Mouse (Mus musculus) myocyte (in vitro differentiated cells): ENCODE results near the gene Slc38a3. TPM values are rescaled to one million over a fixed set of nuclear protein-coding genes. Genes with fewer than 3 reads are reported as not detected.
A peak's percentile ranks its signal among the peaks of the same experiment; 100 is the strongest.

ENCODE experiments used
- H3K27me3 ChIP-seq: one replicate; pipeline ENCODE4 v1.6.1; 2011; ENCODE audit not compliant: control insufficient read depth, insufficient read depth, insufficient read length
- H3K36me3 ChIP-seq: one replicate; pipeline ENCODE4 v1.6.1; 2011; ENCODE audit not compliant: control insufficient read depth, insufficient read depth
- H3K4me2 ChIP-seq: one replicate; pipeline ENCODE4 v1.6.1; 2011; ENCODE audit warnings: low read depth, control low read depth
- H3K4me3 ChIP-seq: one replicate; pipeline ENCODE4 v1.5.1; 2011; ENCODE audit warnings: mild to moderate bottlenecking, control low read depth, moderate library complexity
- H3K79me2 ChIP-seq: one replicate; pipeline ENCODE4 v1.6.1; 2011; ENCODE audit not compliant: control insufficient read depth, insufficient read depth
- H3ac ChIP-seq: one replicate; pipeline ENCODE4 v1.6.1; 2011; ENCODE audit not compliant: control insufficient read depth, insufficient read length
- CEBPB ChIP-seq: IDR thresholded peaks from 2 replicates; pipeline ENCODE4 v1.6.1; 2011; ENCODE audit warnings: mild to moderate bottlenecking, moderate library complexity; ENCODE audit not compliant: poor library complexity, insufficient read depth, severe bottlenecking
- E2F4 ChIP-seq: IDR thresholded peaks from one replicate; pipeline ENCODE4 v1.6.1; 2011; ENCODE audit warnings: mild to moderate bottlenecking, control low read depth, moderate library complexity; ENCODE audit not compliant: insufficient read depth
- MAX ChIP-seq: IDR thresholded peaks from one replicate; pipeline ENCODE4 v1.6.1; 2011; ENCODE audit warnings: low read depth, mild to moderate bottlenecking, control low read depth
- MYOD1 ChIP-seq, 3 experiments: IDR thresholded peaks; one replicate each; pipeline ENCODE4 v1.6.1; 2011; ENCODE audit warnings: control low read depth in 2 of 3, low read depth in 2 of 3, mild to moderate bottlenecking in 2 of 3, moderate library complexity in 1 of 3; ENCODE audit not compliant: insufficient read length in 2 of 3, control insufficient read depth in 1 of 3
- MYOG ChIP-seq, 3 experiments: IDR thresholded peaks; one replicate each; pipeline ENCODE4 v1.6.1; 2011; ENCODE audit warnings: control low read depth in 2 of 3, low read depth in 2 of 3, mild to moderate bottlenecking in 2 of 3; ENCODE audit not compliant: insufficient read length in 2 of 3, control insufficient read depth in 1 of 3, insufficient read depth in 1 of 3
- POLR2A ChIP-seq: IDR thresholded peaks from one replicate; pipeline ENCODE4 v1.6.1; 2011; ENCODE audit warnings: low read depth, mild to moderate bottlenecking, control low read depth, moderate library complexity; ENCODE audit not compliant: insufficient read length
- POLR2AphosphoS2 ChIP-seq: IDR thresholded peaks from one replicate; pipeline ENCODE4 v1.6.1; 2011; ENCODE audit warnings: low read depth, control low read depth; ENCODE audit not compliant: insufficient read length
- REST ChIP-seq: IDR thresholded peaks from one replicate; pipeline ENCODE4 v1.6.1; 2011; ENCODE audit warnings: mild to moderate bottlenecking, control low read depth, moderate library complexity; ENCODE audit not compliant: insufficient read depth, insufficient read length
- SRF ChIP-seq: IDR thresholded peaks from one replicate; pipeline ENCODE4 v1.6.1; 2011; ENCODE audit warnings: low read depth; ENCODE audit not compliant: control insufficient read depth, insufficient read length
- TCF12 ChIP-seq: IDR thresholded peaks from one replicate; pipeline ENCODE4 v1.6.1; 2011; ENCODE audit warnings: mild to moderate bottlenecking, control low read depth; ENCODE audit not compliant: poor library complexity, insufficient read depth, severe bottlenecking
- TCF3 ChIP-seq: IDR thresholded peaks from one replicate; pipeline ENCODE4 v1.6.1; 2011; ENCODE audit warnings: low read depth, control low read depth; ENCODE audit not compliant: insufficient read length
- USF1 ChIP-seq: IDR thresholded peaks from one replicate; pipeline ENCODE4 v1.6.1; 2011; ENCODE audit warnings: low read depth, mild to moderate bottlenecking, control low read depth, moderate library complexity
- polyA plus RNA-seq: library from polyadenylated mRNA; unstranded; fragments of >200 nt; fragmentation: generic; extraction: Trizol; gene quantifications from one replicate; pipeline ENCODE4 v1.2.1, GENCODE M21; 2012; ENCODE audit warnings: missing spikeins

The Slc38a3 gene
- polyA plus RNA-seq: 0.06 TPM

DNA sequence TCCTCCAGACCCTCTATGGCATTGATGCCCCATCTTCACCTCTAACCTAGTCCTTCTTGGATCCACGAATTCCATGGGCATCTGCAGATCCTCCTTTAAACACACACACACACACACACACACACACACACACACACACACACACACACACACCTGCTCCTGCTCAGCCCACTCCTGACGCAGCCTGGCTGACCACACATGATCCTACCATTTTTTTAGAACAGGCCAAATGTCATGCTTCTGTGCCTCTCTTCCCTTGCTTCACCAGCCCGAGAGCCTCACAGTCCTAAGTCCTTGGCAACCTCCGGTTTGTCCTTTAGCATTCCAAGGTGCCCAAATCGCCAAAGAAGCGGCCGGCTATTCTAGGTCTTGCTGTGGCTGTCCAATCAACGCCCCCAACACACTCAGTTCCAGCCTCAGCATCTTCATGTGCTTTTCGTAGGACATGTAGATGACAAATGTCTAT lies at the start of gene Slc38a3:
TSS of gene Slc38a3 (minus strand) at position 51 of the 466 bp plus-strand sequence.
- no peak within 1 kb of the TSS for H3K4me2 ChIP-seq
- no peaks in the 10 kb centered on the region for H3K36me3 ChIP-seq
- no peak within 1 kb of the TSS for H3K4me3 ChIP-seq
- TF ChIP-seq USF1 (no peak), E2F4 (no peak), TCF3 (no peak)
- no peak within 1 kb of the TSS for H3ac ChIP-seq
- H3K27me3 ChIP-seq: peaks cover 72% of the 10 kb centered on the region
- H3K79me2 ChIP-seq: no peaks in the 10 kb centered on the region

DNA sequence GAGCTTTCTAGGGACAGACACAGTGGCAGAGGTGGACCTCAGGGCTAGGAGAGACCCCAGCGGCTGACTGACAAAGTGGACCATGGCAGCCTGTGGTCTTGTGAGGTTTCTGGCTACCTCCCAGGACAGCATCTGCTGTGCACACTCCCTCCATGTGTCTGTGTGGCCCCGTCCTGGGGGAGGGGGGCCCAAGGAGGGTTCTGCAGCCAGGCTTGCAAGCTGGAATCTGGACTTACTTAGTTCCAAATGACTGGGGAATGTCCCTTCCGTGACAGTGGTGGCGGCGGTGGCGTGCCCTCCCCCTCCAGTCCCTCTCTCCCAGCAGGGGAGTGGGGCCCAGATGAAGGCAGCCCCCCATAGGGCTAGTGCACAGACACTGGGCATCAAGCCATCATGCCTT lies 47.6 kb upstream of the Slc38a3 start:
- Histone ChIP-seq H3K36me3 (no peaks in the 10 kb centered on the region), H3K27me3 (peaks cover 20% of the 10 kb centered on the region), H3K79me2 (no peaks in the 10 kb centered on the region), H3K4me2 (no peak overlapping the region), H3ac (no peak overlapping the region), H3K4me3 (no peak overlapping the region)
- TF ChIP-seq TCF3: no peak
- TF ChIP-seq POLR2A: no peak
- TF ChIP-seq POLR2AphosphoS2: no peak
- no peak for TF ChIP-seq MYOG (IDR thresholded peaks at IDR 0.05; ENCODE audit: control insufficient read depth in 1 of 3, insufficient read depth in 1 of 3, insufficient read length in 2 of 3, low read depth in 2 of 3)
- no peak for TF ChIP-seq CEBPB
- no peak for TF ChIP-seq USF1

- Histone ChIP-seq H3K79me2 (no peaks in the 10 kb centered on the region), H3ac (no peak overlapping the region), H3K36me3 (no peaks in the 10 kb centered on the region), H3K4me3 (no peak overlapping the region), H3K4me2 (no peak overlapping the region), H3K27me3 (peaks cover 34% of the 10 kb centered on the region)
- TF ChIP-seq TCF12: no peak
- TF ChIP-seq MYOD1 (IDR thresholded peaks at IDR 0.05; ENCODE audit: control insufficient read depth in 1 of 3, insufficient read length in 2 of 3, low read depth in 2 of 3): no peak
- no peak for TF ChIP-seq POLR2AphosphoS2
- no peak for TF ChIP-seq POLR2A
- no peak for TF ChIP-seq E2F4
- TF ChIP-seq CEBPB: no peak
- TF ChIP-seq MAX: no peak
- no peak for TF ChIP-seq TCF3
- TF ChIP-seq USF1: no peak
- no peak for TF ChIP-seq REST
- no peak for TF ChIP-seq MYOG (IDR thresholded peaks at IDR 0.05; ENCODE audit: control insufficient read depth in 1 of 3, insufficient read depth in 1 of 3, insufficient read length in 2 of 3, low read depth in 2 of 3)
- TF ChIP-seq SRF: no peak
Measured at GRCm38 (mm10) chr9:107715632-107716031, 46.3 kb upstream of the Slc38a3 start.

- H3K79me2 ChIP-seq: no peaks in the 10 kb centered on the region
- H3K4me3 ChIP-seq: no peak overlapping the region
- TF ChIP-seq REST (no peak), E2F4 (no peak), MAX (no peak), TCF3 (no peak)
- H3K27me3 ChIP-seq: peaks cover 43% of the 10 kb centered on the region
- no peaks in the 10 kb centered on the region for H3K36me3 ChIP-seq
- no peak overlapping the region for H3ac ChIP-seq
- H3K4me2 ChIP-seq: peak overlapping the region; percentile 60
Measured at GRCm38 (mm10) chr9:107714221-107714952, 45.1 kb upstream of the Slc38a3 start.

GRCm38 (mm10) chr9:107709697-107710483 lies 40.6 kb upstream of the Slc38a3 start, which contains the start of gene Sema3f:
Gene Sema3f, minus strand, starts transcription at chr9:107710475.
- no peak within 1 kb of the TSS for H3K4me3 ChIP-seq
- no peak for TF ChIP-seq POLR2AphosphoS2
- TF ChIP-seq TCF12: no peak
- no peak for TF ChIP-seq TCF3
- no peak for TF ChIP-seq USF1
- no peak for TF ChIP-seq E2F4
- no peak for TF ChIP-seq MAX
- no peak for TF ChIP-seq REST
- TF ChIP-seq MYOD1 (IDR thresholded peaks at IDR 0.05; ENCODE audit: control insufficient read depth in 1 of 3, insufficient read length in 2 of 3, low read depth in 2 of 3): peak in 1 of 3 experiments; percentile 81
- no peak for TF ChIP-seq CEBPB
- peak in 1 of 3 experiments; percentile 46 for TF ChIP-seq MYOG (IDR thresholded peaks at IDR 0.05; ENCODE audit: control insufficient read depth in 1 of 3, insufficient read depth in 1 of 3, insufficient read length in 2 of 3, low read depth in 2 of 3)
- TF ChIP-seq SRF: no peak
- TF ChIP-seq POLR2A: peak; percentile 21
- H3K27me3 ChIP-seq: peaks cover 59% of the 10 kb centered on the region
- peak within 1 kb of the TSS; percentile 19 for H3ac ChIP-seq
- peak within 1 kb of the TSS; percentile 77 for H3K4me2 ChIP-seq
- H3K79me2 ChIP-seq: no peaks in the 10 kb centered on the region
- no peaks in the 10 kb centered on the region for H3K36me3 ChIP-seq
